Mouse (Mus musculus) G1E (cell line): ENCODE measurements around the gene Axin2.

Experiments used
- CTCF ChIP-seq: IDR thresholded peaks from 2 replicates; pipeline ENCODE4 v1.5.1; 2012; ENCODE audit warnings: low read depth, low read length, inconsistent platforms, mixed read lengths
- GATA2 ChIP-seq: IDR thresholded peaks from 2 replicates; pipeline ENCODE4 v1.6.1; 2012; ENCODE audit warnings: low read depth, low read length, inconsistent platforms, borderline replicate concordance

- no peak for TF ChIP-seq CTCF
- TF ChIP-seq GATA2, result no peak
Measured at GRCm38 (mm10) chr11:108906590-108907254, 13.4 kb upstream of the Axin2 start.
